8 mouse cellular contexts compared by ENCODE assay signal in genomic region chr9:56638226-56638905, GRCm38 (mm10).
DNase-seq lines count a peak whose midpoint lies in the region; ATAC-seq and TF ChIP-seq lines count a peak whose summit lies in the region.
"Had no signal": no experiment of that assay in that cellular context is flagged by ENCODE, and none has a peak within 500 bp of the region (broad histone marks: within the 10 kb centered on the region; RNA-seq: fewer than 3 reads in every experiment).

No protein-coding gene starts in this region.

- peak; percentile 59 for TF ChIP-seq CTCF in kidney, adult 2 months (conservative IDR thresholded peaks at IDR 0.05; ENCODE audit: insufficient read depth, insufficient read length, low read depth, low read length)
- peak; percentile 57 for TF ChIP-seq CTCF in cortical plate, adult 2 months (IDR thresholded peaks at IDR 0.05; ENCODE audit: extremely low read depth, insufficient read depth, low read length)

- no peaks in the 10 kb centered on the region; the same call in 1 of the 2 replicates for H3K27me3 ChIP-seq in kidney, adult 2 months (replicated peaks; ENCODE audit: control insufficient read depth, insufficient read depth, low read length)
- peaks cover 40% of the 10 kb centered on the region for H3K27me3 ChIP-seq in kidney, embryonic 16.5 days (ENCODE audit: insufficient read depth, low read length)
- peaks cover 31% of the 10 kb centered on the region for H3K27me3 ChIP-seq in neural tube, embryonic 13.5 days

- no peak for ATAC-seq in kidney, embryonic 16.5 days (ENCODE audit: low FRiP score, low TSS enrichment)
- ATAC-seq in neural tube, embryonic 13.5 days (ENCODE audit: low read depth): no peak
- ATAC-seq in erythroblast, adult 5-6 weeks (replicated peaks; ENCODE audit: low FRiP score, poor library complexity, severe bottlenecking): no peak

- H3K9ac ChIP-seq in kidney, embryonic 16.5 days (replicated peaks; ENCODE audit: low read length): no peak overlapping the region
- H3K9ac ChIP-seq in ES-E14 (ENCODE audit: insufficient read depth, low read depth, low read length, poor library complexity, severe bottlenecking): peak overlapping the region; percentile 23; the same call in 1 of the 2 replicates
- H3K9ac ChIP-seq in neural tube, embryonic 13.5 days: no peak overlapping the region
- H3K9ac ChIP-seq: liver, embryonic 15.5 days had no signal

- no peaks in the 10 kb centered on the region for H3K9me3 ChIP-seq in kidney, embryonic 16.5 days (ENCODE audit: low read length)
- H3K9me3 ChIP-seq in ES-E14 (ENCODE audit: control insufficient read depth, insufficient read depth, low read depth, low read length): no peaks in the 10 kb centered on the region
- no peaks in the 10 kb centered on the region for H3K9me3 ChIP-seq in neural tube, embryonic 13.5 days
- H3K9me3 ChIP-seq: liver, embryonic 15.5 days had no signal

- H3K36me3 ChIP-seq in kidney, adult 2 months (ENCODE audit: control insufficient read depth, insufficient read depth, low read length): no peaks in the 10 kb centered on the region
- no peaks in the 10 kb centered on the region for H3K36me3 ChIP-seq in kidney, embryonic 16.5 days (ENCODE audit: insufficient read depth, low read length)
- no peaks in the 10 kb centered on the region for H3K36me3 ChIP-seq in ES-E14 (ENCODE audit: control insufficient read depth, insufficient read depth, low read length, poor library complexity, severe bottlenecking)
- no peaks in the 10 kb centered on the region for H3K36me3 ChIP-seq in neural tube, embryonic 13.5 days
- H3K36me3 ChIP-seq: liver, embryonic 15.5 days had no signal

- in situ Hi-C loops in ES-E14 (cut with MboI; ENCODE audit: low sequenced_read_pairs in 2 of 2, unreplicated experiment in 2 of 2): no loop called here

- TF ChIP-seq POLR2A in kidney, adult 2 months (IDR thresholded peaks at IDR 0.05; ENCODE audit: low read depth, low read length): no peak
- no peak for TF ChIP-seq POLR2A in cortical plate, adult 2 months (IDR thresholded peaks at IDR 0.05; ENCODE audit: extremely low read depth, insufficient read depth, low read length)

- H3K27ac ChIP-seq in kidney, adult 2 months (ENCODE audit: insufficient read depth, low read depth, low read length): no peak overlapping the region
- no peak overlapping the region for H3K27ac ChIP-seq in kidney, embryonic 16.5 days (ENCODE audit: low read length)
- H3K27ac ChIP-seq in ES-E14 (ENCODE audit: insufficient read depth, low read depth, low read length, poor library complexity, severe bottlenecking): no peak overlapping the region
- H3K27ac ChIP-seq in cortical plate, adult 2 months (ENCODE audit: insufficient read depth, low read length): peak overlapping the region; percentile 79
- H3K27ac ChIP-seq in neural tube, embryonic 13.5 days (replicated peaks): peak overlapping the region; percentile 61; the same call in 1 of the 2 replicates
- H3K27ac ChIP-seq: liver, embryonic 15.5 days had no signal

- no peak overlapping the region for H3K4me2 ChIP-seq in kidney, embryonic 16.5 days (replicated peaks; ENCODE audit: low read depth, low read length)
- no peak overlapping the region for H3K4me2 ChIP-seq in neural tube, embryonic 13.5 days
- H3K4me2 ChIP-seq: liver, embryonic 15.5 days had no signal

- DNase-seq in kidney, adult 2 months: peak; percentile 10
- no peak for DNase-seq in ES-E14 (ENCODE audit: low read depth, low spot score)
- no peak for DNase-seq in left cerebral cortex, adult 8-10 months (ENCODE audit: low spot score in 2 of 2)

- H3K4me1 ChIP-seq in kidney, adult 2 months (ENCODE audit: control insufficient read depth, insufficient read depth, low read length): no peaks in the 10 kb centered on the region
- H3K4me1 ChIP-seq in kidney, embryonic 16.5 days (ENCODE audit: insufficient read depth, low read length): peaks cover 24% of the 10 kb centered on the region
- H3K4me1 ChIP-seq in ES-E14 (ENCODE audit: control insufficient read depth in 2 of 2, insufficient read depth in 2 of 2, low read length in 2 of 2, poor library complexity in 1 of 2): peaks cover 0 to 8% of the 10 kb centered on the region in 2 experiments; a peak in 1 of 4 replicates
- peaks cover 4% of the 10 kb centered on the region; the same call in 1 of the 2 replicates for H3K4me1 ChIP-seq in cortical plate, adult 2 months (ENCODE audit: control insufficient read depth, insufficient read depth, low read length)
- H3K4me1 ChIP-seq in neural tube, embryonic 13.5 days (replicated peaks): peaks cover 67% of the 10 kb centered on the region

- H3K4me3 ChIP-seq in kidney, adult 2 months (ENCODE audit: insufficient read depth, low read depth, low read length): no peak overlapping the region
- no peak overlapping the region for H3K4me3 ChIP-seq in kidney, embryonic 16.5 days (ENCODE audit: low read length)
- H3K4me3 ChIP-seq in ES-E14 (ENCODE audit: insufficient read depth in 1 of 2, low read depth in 1 of 2, low read length in 2 of 2, poor library complexity in 1 of 2, severe bottlenecking in 1 of 2): peak overlapping the region; percentile 17 to 49; a peak in 2 of 4 replicates
- no peak overlapping the region for H3K4me3 ChIP-seq in cortical plate, adult 2 months (ENCODE audit: insufficient read depth, low read length)
- H3K4me3 ChIP-seq in neural tube, embryonic 13.5 days: no peak overlapping the region
- H3K4me3 ChIP-seq: liver, embryonic 15.5 days had no signal

- 64% methylated on average over 8 of the region's 8 CpGs for WGBS in kidney, adult 2 months
- 62% methylated on average over 8 of the region's 8 CpGs for WGBS in kidney, embryonic 16.5 days
- WGBS in neural tube, embryonic 13.5 days: 51% methylated on average over 8 of the region's 8 CpGs

TF ChIP-seq in ES-E14, 5 proteins besides CTCF, POLR2A, EP300 and RAD21:
- TF ChIP-seq ZNF384 (IDR thresholded peaks at IDR 0.05; ENCODE audit: low read depth, low read length) (no peak), ZC3H11A (IDR thresholded peaks at IDR 0.05; ENCODE audit: borderline replicate concordance, low read depth, low read length) (no peak), MAFK (IDR thresholded peaks at IDR 0.05; ENCODE audit: insufficient read depth, low read depth, low read length) (no peak), CHD2 (IDR thresholded peaks at IDR 0.05; ENCODE audit: low read depth, low read length) (no peak), HCFC1 (IDR thresholded peaks at IDR 0.05; ENCODE audit: borderline replicate concordance, insufficient read depth, low read length) (no peak)

Comparison
In these comparisons a context has a peak if more than half of its experiments do, and no peak if none do; other contexts are left out.
1. H3K27ac ChIP-seq: peak in cortical plate, adult 2 months (single experiment) and neural tube, embryonic 13.5 days (single experiment); none in kidney, adult 2 months (single experiment), kidney, embryonic 16.5 days (single experiment) and ES-E14 (single experiment).
2. H3K4me3 ChIP-seq: peak in ES-E14 (2 of 2); none in kidney, adult 2 months (single experiment), kidney, embryonic 16.5 days (single experiment), cortical plate, adult 2 months (single experiment) and neural tube, embryonic 13.5 days (single experiment).